Mouse (Mus musculus): ENCODE results near the gene Gstcd. TPM values are rescaled to one million over a fixed set of nuclear protein-coding genes. Genes with fewer than 3 reads are reported as not detected.

Gstcd gene
- polyA plus RNA-seq, 1 experiment from 2014 or later, result 5.2 TPM

- WGBS, result 93% methylated on average over 3 of the region's 3 CpGs
- ATAC-seq, result no peak
- no peaks in the 10 kb centered on the region for H3K9me3 ChIP-seq
- H3K27ac ChIP-seq, result no peak overlapping the region
- H3K36me3 ChIP-seq, result peaks cover 10% of the 10 kb centered on the region; the same call in 1 of the 2 replicates
- H3K4me1 ChIP-seq (replicated peaks), result no peaks in the 10 kb centered on the region
- H3K27me3 ChIP-seq, result no peaks in the 10 kb centered on the region
- H3K9ac ChIP-seq (replicated peaks), result no peak overlapping the region
- no peak overlapping the region for H3K4me2 ChIP-seq (replicated peaks)
- H3K4me3 ChIP-seq (replicated peaks), result no peak overlapping the region
These were observed 95.9 kb downstream of the Gstcd start for GRCm38 (mm10) chr3:132995904-132996267.

DNA sequence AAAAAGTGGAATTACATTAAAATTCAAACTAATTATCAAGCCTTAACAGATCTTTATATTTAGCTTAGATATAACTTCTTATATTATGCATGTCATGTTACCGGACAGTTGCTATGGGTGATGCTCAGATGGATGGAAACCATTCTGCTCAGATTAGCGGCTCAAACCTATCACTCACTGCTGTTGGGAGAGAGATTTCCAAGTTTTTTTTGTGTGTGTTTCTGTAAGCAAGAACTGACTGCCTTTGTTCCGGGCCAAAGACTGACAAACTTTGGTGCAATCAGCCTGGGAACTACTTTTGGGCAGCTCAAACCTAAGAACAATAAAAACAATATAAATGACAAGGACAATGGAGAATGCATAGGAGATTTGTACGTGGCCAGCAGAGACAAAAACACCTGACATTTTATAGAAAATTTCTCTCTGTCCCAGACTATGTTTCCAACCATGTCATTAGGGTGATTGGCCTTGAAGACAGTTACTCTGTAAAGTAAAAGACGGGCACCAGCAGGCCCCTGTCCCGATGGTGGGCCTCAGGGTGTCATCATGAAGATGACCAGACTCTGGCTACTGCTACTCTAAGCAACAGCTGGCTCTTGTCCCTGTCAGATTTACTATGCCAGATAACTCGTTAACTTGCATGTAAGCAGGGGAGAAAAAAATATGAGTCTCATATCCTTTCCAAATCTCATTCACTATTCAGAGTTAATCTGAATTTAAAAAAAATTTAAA lies 96.5 kb downstream of the Gstcd start:
- H3K9me3 ChIP-seq, result no peaks in the 10 kb centered on the region
- 84% methylated on average over 7 of the region's 7 CpGs for WGBS
- H3K4me2 ChIP-seq (replicated peaks), result no peak overlapping the region
- H3K27me3 ChIP-seq, result no peaks in the 10 kb centered on the region
- no peak for ATAC-seq
- no peak overlapping the region for H3K27ac ChIP-seq
- no peak overlapping the region for H3K4me3 ChIP-seq (replicated peaks)
- no peaks in the 10 kb centered on the region for H3K4me1 ChIP-seq (replicated peaks)
- no peak overlapping the region for H3K9ac ChIP-seq (replicated peaks)
- H3K36me3 ChIP-seq, result peaks cover 10% of the 10 kb centered on the region; the same call in 1 of the 2 replicates

DNA sequence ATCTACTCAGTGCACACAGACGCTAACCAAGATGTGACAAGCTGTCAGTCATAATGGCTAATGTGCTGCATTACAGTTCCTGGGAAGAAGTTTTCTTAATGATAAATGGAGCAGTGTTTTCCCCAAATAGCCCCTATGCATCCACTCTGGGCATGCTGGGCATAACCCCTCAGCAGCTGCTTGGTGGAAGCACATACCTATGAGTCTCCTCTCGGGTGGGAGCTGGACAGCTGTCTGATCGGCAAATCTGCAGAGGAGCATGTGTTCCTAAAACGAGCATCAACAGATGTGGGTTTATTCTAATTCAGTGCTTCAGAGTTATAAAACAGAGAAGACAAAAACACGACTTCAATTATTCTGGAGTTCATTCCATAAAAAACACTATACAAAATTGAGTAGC lies 105.6 kb downstream of the Gstcd start:
- no peaks in the 10 kb centered on the region for H3K9me3 ChIP-seq
- peaks cover 20% of the 10 kb centered on the region for H3K36me3 ChIP-seq
- no peaks in the 10 kb centered on the region for H3K27me3 ChIP-seq
- H3K4me3 ChIP-seq (replicated peaks), result no peak overlapping the region
- no peak for ATAC-seq
- 92% methylated on average over 5 of the region's 5 CpGs for WGBS
- H3K4me1 ChIP-seq (replicated peaks), result no peaks in the 10 kb centered on the region
- no peak overlapping the region for H3K27ac ChIP-seq
- no peak overlapping the region for H3K9ac ChIP-seq (replicated peaks)
- no peak overlapping the region for H3K4me2 ChIP-seq (replicated peaks)

DNA sequence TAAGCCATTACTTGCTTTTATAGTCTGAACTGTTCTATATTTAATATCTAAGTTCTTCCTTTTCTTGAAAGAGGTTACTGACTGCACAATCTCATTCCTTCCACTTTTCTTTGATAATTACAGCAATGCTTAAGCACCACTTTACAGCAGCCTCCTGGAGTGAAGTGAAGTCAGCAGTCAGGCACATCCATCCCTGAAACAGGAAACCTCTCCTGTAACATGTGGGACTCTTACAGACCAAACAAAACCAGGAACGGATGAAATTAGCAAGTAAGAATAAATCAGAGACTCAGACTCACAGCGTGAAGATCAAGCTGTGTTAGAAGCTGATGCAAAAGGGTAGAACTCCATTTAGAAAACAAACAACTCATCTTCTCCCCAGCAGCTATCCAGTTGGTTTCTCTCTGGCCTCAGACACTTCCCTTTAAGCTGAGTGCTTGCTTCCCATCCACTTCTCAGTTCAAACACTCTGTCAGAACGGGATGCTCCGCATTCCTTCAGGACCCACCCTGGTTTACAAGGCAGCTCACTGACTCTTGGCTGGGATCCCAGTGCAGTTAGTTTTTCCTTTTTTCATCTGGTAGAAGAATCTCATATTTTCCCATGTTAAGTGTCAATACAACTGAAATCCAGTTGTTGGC lies 107.9 kb downstream of the Gstcd start:
- WGBS, result 77% methylated on average over 4 of the region's 4 CpGs
- H3K4me1 ChIP-seq (replicated peaks), result no peaks in the 10 kb centered on the region
- ATAC-seq, result no peak

GRCm38 (mm10) chr3:132981968-132982367 lies 109.9 kb downstream of the Gstcd start:
- Histone ChIP-seq H3K27me3 (no peaks in the 10 kb centered on the region), H3K4me3 (replicated peaks) (no peak overlapping the region), H3K4me2 (replicated peaks) (no peak overlapping the region), H3K4me1 (replicated peaks) (no peaks in the 10 kb centered on the region), H3K9me3 (no peaks in the 10 kb centered on the region), H3K36me3 (peaks cover 19% of the 10 kb centered on the region), H3K27ac (no peak overlapping the region), H3K9ac (replicated peaks) (no peak overlapping the region)
- ATAC-seq, result no peak
- 92% methylated on average over 2 of the region's 2 CpGs for WGBS

More for the DNA sequence above, 107.9 kb downstream of the Gstcd start:
- Histone ChIP-seq H3K27ac (no peak overlapping the region), H3K9ac (replicated peaks) (no peak overlapping the region), H3K36me3 (peaks cover 24% of the 10 kb centered on the region), H3K9me3 (no peaks in the 10 kb centered on the region), H3K4me2 (replicated peaks) (no peak overlapping the region), H3K4me3 (replicated peaks) (no peak overlapping the region), H3K27me3 (no peaks in the 10 kb centered on the region)

GRCm38 (mm10) chr3:132979781-132980461 lies 111.9 kb downstream of the Gstcd start:
- peaks cover 17% of the 10 kb centered on the region for H3K36me3 ChIP-seq
- no peak for ATAC-seq
- no peak overlapping the region for H3K9ac ChIP-seq (replicated peaks)
- H3K27me3 ChIP-seq, result no peaks in the 10 kb centered on the region
- no peak overlapping the region for H3K27ac ChIP-seq
- H3K4me2 ChIP-seq (replicated peaks), result no peak overlapping the region
- no peak overlapping the region for H3K4me3 ChIP-seq (replicated peaks)
- H3K4me1 ChIP-seq (replicated peaks), result no peaks in the 10 kb centered on the region
- WGBS, result 94% methylated on average over 12 of the region's 12 CpGs
- H3K9me3 ChIP-seq, result no peaks in the 10 kb centered on the region

DNA sequence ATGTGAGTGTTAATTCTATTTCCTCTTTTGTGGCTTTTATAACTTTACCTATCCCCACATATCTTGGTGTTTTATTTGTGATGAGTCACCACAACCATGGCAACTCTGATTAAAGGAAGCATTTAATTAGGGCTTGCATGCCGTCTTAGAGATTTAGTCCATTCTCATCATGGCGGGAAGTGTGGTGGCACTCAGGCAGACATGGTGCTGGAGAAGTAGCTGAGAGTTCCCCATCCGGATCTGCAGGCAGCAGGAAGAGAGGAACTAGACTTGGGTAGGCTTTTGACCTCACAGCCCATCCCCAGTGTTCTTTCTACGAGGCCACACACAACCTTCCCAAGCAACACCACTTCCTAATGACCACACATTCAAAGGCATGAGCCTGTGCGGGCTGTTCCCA lies 125.6 kb downstream of the Gstcd start:
- ATAC-seq, result no peak
- H3K4me1 ChIP-seq (replicated peaks), result no peaks in the 10 kb centered on the region
- 81% methylated on average over 5 of the region's 5 CpGs for WGBS
- H3K27ac ChIP-seq, result no peak overlapping the region
- no peak overlapping the region for H3K9ac ChIP-seq (replicated peaks)
- no peak overlapping the region for H3K4me2 ChIP-seq (replicated peaks)
- no peaks in the 10 kb centered on the region for H3K36me3 ChIP-seq
- H3K27me3 ChIP-seq, result no peaks in the 10 kb centered on the region
- no peak overlapping the region for H3K4me3 ChIP-seq (replicated peaks)
- no peaks in the 10 kb centered on the region for H3K9me3 ChIP-seq

DNA sequence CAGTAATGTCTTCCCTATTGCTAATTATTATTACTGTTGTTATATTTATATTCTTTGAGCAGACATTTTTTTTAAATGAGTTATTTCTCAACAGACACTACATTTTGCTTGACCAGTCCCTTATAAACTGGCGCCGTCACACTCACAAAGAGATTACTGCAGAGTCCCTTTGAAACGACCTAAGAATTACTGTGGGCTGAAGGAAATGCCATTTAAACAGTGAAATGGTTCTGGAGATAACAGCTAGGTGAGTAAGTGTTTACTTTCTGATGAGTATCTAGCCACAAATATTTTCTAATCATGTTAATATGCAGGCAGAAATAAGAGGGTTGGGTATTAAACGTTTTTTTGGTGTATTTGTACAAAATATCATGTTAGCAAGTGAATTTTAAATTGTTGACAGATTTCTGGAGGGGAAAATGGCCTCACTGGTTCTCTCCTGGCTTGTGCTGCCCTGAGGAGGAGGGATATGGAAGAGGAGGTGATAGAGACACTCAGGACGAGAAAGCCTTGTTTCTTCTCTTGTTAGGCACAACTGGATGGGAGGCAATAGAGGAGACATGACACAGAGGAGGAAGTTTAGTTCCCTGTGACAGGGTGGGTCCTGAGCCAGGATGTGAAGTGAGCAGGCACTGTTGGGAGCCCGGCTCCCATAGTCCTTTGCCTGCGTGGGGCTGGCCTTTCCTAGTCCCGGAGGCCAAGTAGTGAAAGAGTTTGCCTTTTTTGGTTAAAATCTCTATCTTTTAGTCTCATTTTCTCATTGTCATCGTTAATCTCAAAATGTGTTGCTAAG lies 126.9 kb downstream of the Gstcd start:
- WGBS, result 74% methylated on average over 9 of the region's 9 CpGs
- Histone ChIP-seq H3K27ac (no peak overlapping the region), H3K4me3 (replicated peaks) (no peak overlapping the region), H3K36me3 (no peaks in the 10 kb centered on the region), H3K4me2 (replicated peaks) (no peak overlapping the region), H3K27me3 (no peaks in the 10 kb centered on the region), H3K9ac (replicated peaks) (no peak overlapping the region), H3K4me1 (replicated peaks) (no peaks in the 10 kb centered on the region), H3K9me3 (no peaks in the 10 kb centered on the region)
- no peak for ATAC-seq

GRCm38 (mm10) chr3:132962631-132963361 lies 129.0 kb downstream of the Gstcd start:
- Histone ChIP-seq H3K9ac (replicated peaks) (no peak overlapping the region), H3K4me3 (replicated peaks) (no peak overlapping the region), H3K36me3 (no peaks in the 10 kb centered on the region), H3K9me3 (no peaks in the 10 kb centered on the region), H3K4me2 (replicated peaks) (no peak overlapping the region), H3K27me3 (no peaks in the 10 kb centered on the region), H3K4me1 (replicated peaks) (no peaks in the 10 kb centered on the region), H3K27ac (no peak overlapping the region)
- ATAC-seq, result no peak
- 90% methylated on average over 7 of the region's 7 CpGs for WGBS

- Histone ChIP-seq H3K4me1 (replicated peaks) (peaks cover 18% of the 10 kb centered on the region), H3K9ac (replicated peaks) (peak overlapping the region; percentile 71), H3K9me3 (no peaks in the 10 kb centered on the region), H3K4me2 (replicated peaks) (peak overlapping the region; percentile 99), H3K36me3 (no peaks in the 10 kb centered on the region), H3K27ac (no peak overlapping the region), H3K27me3 (peaks cover 36% of the 10 kb centered on the region), H3K4me3 (replicated peaks) (peak overlapping the region; percentile 74)
- ATAC-seq, result no peak; the same call in 1 of the 2 replicates
- WGBS, result 5% methylated on average over 7 of the region's 7 CpGs
These were observed 141.3 kb downstream of the Gstcd start for GRCm38 (mm10) chr3:132950529-132950880.

GRCm38 (mm10) chr3:132949791-132950528 lies 141.9 kb downstream of the Gstcd start, which contains the start of gene Npnt:
Npnt (minus strand) TSS chr3:132950291.
- Histone ChIP-seq H3K4me3 (replicated peaks) (peak within 1 kb of the TSS; percentile 74), H3K4me2 (replicated peaks) (peak within 1 kb of the TSS; percentile 99), H3K4me1 (replicated peaks) (peaks cover 18% of the 10 kb centered on the region), H3K27ac (no peak within 1 kb of the TSS), H3K9ac (replicated peaks) (peak within 1 kb of the TSS; percentile 71), H3K9me3 (no peaks in the 10 kb centered on the region), H3K27me3 (peaks cover 36% of the 10 kb centered on the region), H3K36me3 (no peaks in the 10 kb centered on the region)
- peak; percentile 87 for ATAC-seq
- WGBS, result 2% methylated on average over 70 of the region's 82 CpGs

All from midbrain, embryonic 13.5 days (tissue).